Mouse (Mus musculus) right cerebral cortex, postnatal 36 days (tissue): ENCODE measurements around the gene Ifit1bl2.
"Not testable (repeated sequence)": the region's sequence is repeated elsewhere in the genome, so short reads cannot be mapped to it uniquely, and the experiment has no call there.

ENCODE experiments used
- DNase-seq, 2 experiments: peaks; one replicate each; pipeline ENCODE4 v3.0.0; 2022; ENCODE audit warnings: low spot score in 2 of 2, mixed read lengths in 1 of 2

The Ifit1bl2 gene

DNA sequence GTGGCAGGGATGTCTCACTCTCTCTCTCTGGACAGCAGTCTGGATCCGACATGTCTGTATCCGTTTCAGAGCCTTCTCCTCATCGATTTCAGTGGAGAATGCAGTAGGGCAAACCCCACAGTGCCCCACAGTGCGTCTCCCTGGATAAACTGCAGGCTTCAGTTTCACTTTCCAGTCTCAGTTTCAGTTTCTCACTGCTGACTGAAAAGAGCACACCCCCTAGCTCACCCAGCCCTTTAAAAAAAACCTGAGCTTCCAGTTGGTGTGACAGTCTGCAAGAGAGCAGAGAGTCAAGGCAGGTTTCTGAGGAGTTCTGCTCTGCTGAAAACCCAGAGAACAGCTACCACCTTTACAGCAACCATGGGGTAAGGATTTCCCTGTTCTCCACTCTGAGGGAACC, at the start of gene Ifit1bl2, which contains the start of gene Ifit1:
Gene Ifit1bl2 (minus strand): TSS at position 121 of the 400 bp plus-strand sequence.
Gene Ifit1 (plus strand): TSS at position 249 of the 400 bp plus-strand sequence.
- DNase-seq, result no peak

DNA sequence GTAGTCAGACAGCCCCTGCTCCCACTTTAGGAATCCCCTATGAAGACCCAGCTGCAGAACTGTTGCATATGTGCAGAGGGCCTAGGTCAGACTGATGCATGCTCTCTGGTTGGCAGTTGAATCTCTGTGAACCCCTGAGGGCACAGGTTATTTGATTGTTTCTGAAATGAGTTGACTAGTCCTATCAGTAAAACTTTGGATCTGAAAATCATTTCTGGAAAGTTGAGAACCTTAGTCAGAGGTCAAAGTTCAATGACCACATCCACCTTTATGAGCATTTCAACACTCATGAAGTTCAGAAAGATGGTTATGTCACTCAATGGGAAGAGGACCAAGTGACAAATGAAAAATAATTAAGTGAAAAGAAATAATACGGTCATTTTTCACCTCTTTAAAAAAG, 45.0 kb upstream of the Ifit1bl2 start:
- no peak for DNase-seq

DNA sequence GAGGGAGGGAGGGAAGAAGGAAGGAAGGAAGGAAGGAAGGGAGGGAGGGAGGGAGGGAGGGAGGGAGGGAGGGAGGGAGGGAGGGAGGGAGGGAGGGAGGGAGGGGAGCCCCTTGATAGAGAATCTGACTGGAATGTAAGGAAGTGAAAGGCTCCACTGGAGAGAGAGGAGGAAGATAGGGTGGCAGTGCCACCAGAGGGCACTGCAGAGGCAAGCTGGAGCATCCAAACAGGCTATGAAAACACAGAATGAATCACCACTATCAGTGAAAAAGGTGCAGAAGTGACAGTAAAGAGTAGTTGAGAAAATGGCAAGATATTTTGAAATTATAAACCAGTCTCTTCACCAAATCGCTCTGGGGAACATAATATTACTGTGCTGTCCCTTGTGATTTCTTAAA, 44.3 kb upstream of the Ifit1bl2 start:
- peak; percentile 24 to 30 for DNase-seq

DNA sequence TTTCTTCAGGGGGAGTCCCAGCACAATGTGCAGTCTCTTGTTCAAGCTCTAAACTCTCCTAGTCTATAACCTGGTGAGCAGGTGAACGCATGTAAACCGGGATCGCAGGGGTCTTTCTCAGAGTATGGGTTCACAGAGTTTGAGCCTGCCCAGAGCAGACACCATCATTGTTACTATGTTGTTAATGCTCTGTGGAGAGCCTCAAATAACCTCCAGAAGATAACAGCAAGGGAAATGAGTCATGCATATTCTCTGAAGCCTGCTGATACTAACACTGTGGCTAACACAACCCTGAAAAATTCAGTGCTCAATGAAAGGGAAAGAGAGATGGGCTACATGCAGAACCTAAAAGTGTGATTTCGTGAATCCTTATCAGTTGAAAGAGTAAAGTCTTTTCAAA, 37.9 kb upstream of the Ifit1bl2 start:
- no peak for DNase-seq

DNA sequence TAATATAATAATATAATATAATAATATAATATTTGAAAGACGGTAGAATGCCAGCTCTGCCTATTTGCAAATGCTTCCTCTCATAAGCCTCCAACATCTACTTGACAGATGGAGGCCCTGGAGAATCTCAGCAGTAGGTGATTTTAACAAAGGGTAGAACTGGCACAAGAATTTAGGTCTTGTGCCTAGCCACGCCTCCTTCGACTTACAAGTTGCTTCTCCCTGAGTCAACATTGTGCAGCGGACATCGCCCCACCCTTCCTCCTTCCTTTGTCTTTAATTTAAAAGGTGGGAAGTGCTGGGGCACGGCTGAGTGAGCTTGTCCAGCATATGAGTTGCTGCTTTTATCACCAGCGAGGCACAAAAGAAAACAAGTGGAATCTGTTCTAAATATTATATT, 32.9 kb upstream of the Ifit1bl2 start:
- no peak for DNase-seq

DNA sequence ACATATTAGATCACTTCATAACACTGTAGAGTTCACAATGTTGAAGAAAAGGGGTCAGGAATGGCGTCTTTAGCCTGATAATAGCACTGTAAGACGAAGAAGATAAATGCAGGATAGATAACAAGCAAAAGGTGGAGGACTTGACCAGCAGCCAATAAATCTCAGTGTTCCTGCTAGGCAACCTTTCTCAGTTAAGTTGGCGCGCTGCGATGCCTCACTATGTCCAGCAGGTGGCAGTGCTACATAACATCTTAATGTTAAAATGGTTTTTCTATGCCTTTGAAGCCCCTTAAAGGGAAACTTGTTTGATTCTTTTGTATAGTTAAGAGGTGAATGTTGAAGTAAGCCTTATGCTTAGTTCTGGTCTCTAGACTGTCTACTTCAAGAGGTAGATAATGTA, 25.6 kb upstream of the Ifit1bl2 start:
- peak; percentile 25 to 43 for DNase-seq

DNA sequence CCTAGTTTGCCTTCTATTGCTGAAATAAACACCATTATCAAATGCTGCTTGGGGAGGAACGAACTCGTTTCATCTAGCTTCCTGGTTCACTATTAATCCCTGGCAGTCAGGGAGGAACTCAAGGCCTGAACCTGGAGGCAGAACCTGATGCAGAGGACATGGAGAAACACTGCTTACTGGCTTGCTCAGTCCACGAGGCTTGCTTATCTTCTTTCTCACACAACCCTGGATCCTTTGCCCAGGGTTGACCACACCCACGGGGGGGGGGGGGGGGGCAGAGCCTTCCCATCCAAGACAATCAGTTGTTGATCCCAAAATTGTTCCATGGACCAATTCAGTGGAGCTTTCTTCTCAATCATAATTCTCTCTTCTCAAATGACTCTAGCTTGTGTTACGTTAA, 22.2 kb upstream of the Ifit1bl2 start:
- no peak for DNase-seq

DNA sequence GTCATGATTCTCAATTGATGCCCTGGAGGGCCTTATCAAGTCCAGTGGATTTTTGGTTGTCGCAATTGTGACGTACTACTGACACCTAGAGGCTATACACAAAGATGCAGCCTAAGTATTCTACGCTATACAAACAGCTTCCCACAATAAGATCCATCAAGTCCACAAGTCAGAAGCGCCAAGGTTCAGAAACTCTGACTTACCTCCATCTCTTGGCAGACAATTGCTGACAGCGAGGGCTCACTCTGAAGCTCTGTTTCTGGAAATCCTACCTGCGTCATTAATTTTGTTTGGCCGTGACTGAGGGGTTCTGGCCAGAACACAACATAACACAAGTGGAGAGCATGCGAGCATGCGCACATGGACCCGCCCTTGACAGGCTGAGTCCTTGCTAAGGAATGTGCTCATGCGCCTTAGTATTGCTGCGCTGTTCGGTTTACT, 21.5 kb upstream of the Ifit1bl2 start:
- DNase-seq, result peak; percentile 24 to 34

DNA sequence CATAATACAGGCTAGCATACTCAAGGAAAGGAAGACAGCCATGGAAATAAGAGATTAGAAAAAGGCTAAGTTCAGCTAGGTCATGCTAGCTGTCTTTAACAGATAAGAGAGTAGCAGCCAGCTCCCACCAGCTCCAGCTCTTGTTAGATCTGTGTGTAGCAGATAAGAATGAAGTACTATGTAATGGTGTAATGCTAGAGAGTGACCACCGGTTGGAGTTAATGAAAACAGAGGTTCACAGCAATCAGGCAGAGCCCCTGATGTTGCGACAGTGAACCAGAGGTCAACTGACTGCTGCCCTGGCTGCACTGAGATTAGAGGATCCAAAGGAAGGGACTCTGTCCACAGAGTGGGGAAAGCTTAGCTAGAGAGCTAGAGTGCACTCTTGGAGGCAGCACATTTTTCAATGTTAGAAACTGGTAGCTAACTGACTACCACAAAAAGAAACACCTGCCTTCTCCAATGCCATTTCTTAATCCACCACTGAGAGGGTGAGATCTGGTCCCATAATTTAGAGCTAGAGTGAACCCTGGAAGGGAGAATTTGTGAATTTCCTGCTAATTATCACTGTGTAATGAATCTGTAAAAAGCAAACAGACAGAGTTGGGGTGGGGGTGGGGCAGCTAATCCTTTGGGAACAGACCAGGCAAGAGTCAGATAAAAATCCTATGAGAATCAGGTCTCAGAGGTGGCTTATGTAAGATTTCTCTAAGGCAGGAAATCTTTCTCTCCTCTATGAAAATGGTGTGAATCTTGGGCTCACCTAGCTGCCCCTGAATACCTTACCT, 16.2 kb upstream of the Ifit1bl2 start:
- no peak for DNase-seq

DNA sequence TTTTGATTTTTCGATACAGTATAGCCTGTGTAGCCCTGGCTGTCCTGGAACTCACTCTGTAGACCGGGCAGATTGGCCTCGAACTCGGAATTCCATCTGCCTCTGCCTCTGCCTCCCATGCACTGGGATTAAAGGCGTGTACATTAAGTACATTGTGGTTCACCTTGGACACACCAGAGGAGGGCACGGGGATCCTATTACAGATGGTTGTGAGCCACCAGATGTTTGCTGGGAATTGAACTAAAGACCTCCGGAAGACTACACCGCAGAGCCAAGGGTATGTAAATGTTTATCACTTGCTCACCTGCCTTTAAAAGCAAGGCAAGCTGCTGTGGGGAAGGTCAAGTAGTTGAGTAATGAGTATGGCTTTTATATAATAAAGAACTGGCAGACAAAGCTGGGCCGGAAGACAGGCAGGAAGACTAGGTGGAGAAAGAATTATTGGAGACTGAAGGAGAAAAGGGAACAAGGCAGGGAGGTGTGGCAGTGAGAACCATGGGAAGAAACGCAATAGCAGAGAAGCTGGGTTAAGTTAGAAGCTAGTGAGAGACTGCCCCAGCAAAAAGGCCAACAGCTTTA, 14.8 kb upstream of the Ifit1bl2 start:
- DNase-seq, result no peak

DNA sequence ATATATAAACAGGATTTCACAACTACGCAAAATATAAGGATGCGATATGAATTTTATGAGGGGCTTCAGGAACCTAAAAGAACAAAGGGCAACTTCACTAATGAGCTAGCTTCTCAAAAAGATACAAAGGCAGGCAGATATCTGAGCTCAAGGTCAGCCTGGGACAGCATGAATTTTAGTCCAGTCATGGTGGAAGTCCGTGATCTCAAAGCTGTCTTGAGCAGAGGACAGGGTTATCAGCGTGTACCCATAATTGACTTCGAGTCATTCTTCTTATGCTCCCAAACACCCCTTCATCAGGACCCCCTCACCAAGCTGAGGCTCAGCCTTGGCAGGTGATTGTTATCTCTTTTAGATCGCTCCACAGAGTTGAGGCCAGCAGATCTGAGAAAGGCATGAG, 10.5 kb upstream of the Ifit1bl2 start:
- DNase-seq, result no peak

DNA sequence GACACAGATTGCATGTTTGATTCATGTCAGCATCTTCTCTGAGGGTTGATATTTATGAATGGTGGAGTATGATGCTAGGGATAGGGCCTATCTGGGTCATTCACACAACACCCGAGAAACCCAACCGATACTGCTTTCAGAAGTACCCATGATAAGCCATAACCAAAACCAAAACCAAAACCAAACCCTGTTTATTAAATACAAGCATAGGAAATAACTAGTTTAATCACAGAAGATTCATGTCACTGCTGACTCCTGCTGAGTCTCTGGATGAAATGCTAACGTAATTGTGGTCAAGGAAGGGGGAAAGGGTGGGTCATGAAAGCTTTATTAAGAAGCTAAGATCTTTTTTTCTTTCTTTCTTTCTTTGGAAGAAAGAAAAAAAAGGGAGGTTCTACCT, 9.7 kb upstream of the Ifit1bl2 start:
- no peak for DNase-seq

DNA sequence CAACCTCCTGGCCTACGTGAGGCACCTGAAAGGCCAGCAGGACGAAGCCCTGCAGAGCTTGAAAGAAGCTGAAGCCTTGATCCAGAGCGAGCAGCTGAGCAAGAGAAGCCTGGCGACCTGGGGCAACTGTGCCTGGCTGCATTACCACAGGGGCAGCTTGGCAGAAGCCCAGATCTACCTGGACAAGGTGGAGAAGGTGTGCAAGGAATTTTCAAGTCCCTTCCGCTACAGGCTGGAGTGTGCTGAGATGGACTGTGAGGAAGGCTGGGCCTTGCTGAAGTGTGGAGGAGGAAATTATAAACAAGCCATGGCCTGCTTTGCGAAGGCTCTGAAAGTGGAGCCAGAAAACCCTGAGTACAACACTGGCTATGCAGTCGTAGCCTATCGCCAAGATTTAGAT, 7.1 kb upstream of the Ifit1bl2 start:
- DNase-seq, result not testable (repeated sequence)

DNA sequence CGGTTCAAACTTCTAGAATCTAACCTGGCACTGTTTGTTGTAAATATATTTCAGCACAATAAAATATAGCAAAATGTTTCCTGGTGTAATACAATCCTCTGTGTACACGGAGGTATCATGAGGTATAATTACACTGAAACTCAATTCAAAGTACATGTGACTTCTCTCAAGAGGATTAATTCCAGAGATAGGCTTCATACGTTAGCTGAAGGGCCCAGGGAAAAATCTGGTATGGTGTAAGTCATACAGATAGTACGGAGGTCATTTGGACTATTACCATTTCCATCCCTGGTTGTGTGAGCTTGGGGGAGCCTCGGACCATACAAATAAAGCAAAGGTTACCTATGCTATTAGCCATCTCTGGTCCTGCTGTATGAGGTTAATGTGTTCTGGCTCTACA, 2.1 kb upstream of the Ifit1bl2 start:
- no peak for DNase-seq

DNA sequence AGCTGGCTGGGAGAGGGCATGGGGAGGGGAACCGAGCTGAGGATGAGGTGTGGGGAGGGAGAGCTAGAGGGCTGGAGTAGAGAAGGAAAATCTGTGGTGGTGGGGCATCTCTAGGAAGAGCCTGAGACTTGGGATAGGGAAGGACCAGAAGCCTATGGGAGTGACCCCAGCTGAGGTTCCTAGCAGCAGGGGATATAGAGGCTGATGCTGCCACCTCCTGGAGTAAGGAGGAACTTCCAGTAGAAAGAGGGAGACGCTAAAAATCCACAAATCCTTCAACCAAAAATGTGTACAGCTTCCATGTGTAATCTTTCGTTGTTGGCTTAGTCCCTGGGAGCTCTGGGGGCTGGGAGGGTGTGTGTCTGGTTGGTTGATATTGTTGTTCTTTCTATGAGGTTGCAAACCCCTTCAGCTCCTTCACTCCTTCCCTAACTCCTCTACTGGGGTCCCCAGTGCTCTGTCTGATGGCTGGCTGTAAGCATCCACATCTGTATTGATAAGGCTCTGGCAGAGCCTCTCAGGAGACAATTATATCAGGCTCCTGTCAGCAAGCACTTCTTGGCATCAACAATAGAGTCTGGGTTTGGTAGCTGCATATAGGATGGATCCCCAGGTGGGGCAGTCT, 3.5 kb downstream of the Ifit1bl2 start:
- peak; percentile 9 to 28 for DNase-seq

DNA sequence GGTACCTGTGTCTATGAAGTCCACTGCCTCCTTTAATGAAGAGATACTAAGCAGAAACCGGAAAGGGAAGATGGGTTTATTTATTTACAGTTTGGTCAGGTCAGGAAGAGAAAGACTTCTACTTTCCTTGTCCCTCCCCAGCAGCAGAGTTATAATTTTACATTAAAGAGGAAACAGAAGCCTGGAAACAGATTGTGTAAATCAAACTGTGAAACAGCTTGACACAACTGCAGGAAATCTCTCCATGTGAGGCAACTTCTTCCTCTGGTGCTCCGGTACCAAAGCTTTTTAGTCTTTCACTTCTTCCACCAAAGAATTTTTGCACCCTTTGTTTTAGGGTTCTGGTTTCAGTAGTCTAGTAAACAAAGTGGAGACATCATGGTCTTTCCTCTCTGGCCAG, 7.1 kb downstream of the Ifit1bl2 start:
- no peak for DNase-seq

DNA sequence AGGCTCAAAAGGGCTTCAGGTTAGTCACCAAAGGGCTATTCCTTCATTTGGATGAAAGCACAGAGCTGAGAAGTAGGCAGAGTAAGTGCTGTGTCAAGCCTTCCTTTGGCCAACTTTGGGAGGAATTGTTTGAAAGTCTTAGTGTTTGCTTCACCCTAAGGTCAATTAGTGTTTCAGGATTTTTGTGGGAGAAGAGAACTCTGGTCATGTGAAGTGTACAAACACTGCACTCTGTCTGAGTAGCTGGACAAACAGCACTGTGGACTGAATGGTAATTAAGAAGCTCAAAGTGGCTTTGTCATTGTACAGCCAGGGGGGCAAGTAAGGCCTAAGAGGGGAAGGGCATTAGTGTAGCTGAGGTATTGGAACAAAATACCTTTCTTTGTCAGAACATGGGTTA, 9.1 kb downstream of the Ifit1bl2 start:
- no peak for DNase-seq

DNA sequence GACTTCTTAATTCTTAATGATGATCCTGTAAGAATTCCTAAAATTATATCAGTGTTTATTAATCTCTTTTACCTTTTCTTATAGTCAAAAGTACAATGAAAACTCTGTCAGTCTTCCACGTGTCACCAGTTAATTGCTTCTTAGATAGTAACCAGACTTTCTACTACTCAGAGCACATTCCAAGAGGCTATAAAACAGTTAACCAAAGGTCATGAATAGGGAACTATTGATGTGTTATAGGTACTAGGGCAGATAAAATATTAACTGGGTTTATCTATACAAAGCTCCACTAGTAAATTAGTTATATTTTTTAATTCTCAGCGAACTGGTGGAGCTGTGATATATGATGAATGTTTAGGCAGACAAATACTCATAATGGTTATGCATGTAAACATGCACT, 13.0 kb downstream of the Ifit1bl2 start:
- DNase-seq, result no peak

DNA sequence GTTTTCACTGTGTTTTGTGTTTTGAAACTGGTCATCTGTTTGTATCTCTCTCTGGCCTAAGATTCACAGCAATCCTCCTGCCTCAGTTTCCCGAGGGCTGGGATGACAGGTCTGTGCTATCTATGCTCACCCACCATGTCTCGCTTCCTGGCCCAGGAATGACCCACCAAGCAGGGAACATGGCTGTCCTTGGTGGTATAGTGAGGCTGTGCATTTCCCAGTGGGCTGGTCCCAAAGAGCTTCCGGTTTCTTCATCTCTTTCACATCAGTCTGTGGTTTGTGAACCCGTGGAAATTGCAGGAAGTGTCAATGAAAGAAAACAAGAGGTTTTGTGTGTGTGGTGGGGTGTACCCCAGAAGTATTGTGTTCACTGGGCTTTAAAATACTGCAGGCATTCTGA, 15.9 kb downstream of the Ifit1bl2 start:
- no peak for DNase-seq

DNA sequence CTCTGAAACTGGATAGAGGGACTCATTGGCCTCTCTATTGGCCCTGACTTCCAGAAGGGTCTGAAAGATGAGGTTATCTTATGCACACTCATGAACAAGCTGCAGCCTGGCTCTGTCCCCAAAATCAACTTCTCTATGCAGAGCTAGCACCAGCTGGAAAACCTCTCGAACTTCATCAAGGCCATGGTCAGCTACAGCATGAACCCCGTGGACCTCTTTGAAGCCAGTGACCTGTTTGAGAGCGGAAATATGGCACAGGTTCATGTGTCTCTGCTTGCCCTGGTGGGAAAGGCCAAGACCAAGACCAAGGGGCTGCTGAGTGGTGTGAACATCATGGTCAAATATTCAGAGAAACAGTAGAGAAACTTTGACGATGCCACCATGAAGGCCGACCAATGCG, 16.8 kb downstream of the Ifit1bl2 start:
- no peak for DNase-seq

DNA sequence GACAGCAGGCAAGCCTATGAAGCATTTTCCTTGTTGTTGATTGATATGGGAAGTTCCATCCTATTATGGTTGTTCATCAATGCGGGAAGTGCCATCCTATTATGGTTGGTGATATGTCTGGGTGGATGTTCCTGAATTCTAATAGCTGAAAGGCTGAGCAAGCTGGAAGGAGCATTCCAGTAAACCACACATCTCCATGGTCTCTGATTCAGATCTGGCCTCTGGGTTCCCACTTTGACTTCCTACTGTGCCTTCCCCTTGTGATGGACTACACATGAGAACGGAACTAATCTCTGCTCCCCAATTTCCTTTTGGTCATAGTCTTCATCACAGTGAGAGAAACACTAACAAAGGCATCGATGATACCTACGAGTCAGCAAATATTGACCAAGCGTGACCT, 19.7 kb downstream of the Ifit1bl2 start:
- DNase-seq, result no peak

DNA sequence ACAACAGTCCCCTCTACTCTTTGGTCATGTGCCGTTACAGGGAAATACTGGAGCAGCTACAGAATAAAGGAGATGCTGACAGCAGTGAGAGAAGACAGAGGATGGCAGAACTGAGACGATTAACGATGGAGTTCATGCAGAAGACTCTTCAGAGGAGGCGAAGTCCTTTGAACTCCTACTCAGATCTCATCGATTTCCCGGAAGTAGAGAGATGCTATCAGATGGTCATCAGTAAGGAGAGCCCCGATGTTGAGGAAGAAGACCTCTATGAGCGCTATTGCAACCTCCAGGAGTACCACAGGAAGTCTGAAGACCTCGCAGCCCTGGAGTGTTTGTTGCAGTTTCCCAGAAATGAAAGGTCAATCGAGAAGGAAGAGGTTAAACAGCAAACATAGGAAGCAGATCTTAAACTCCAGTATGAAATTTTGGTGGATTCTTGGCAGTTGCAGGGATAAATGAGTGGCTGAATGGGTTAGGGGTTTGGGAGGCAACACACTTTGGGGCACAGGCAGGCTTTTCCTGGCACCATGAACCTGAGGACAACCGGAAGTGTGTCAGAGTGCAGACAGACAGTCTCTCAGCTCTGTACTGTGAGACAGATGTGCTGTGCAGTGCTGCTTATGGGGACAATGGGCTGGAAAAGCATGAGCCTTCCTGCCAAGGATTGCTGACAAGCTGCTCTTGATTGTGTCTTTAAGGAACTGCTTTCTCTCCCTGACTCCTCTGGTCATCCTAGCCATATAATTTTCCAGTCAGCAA, 28.1 kb downstream of the Ifit1bl2 start:
- DNase-seq, result not testable (repeated sequence)
